Mouse (Mus musculus): ENCODE measurements around the gene Bmyc. TPM values are rescaled to one million over a fixed set of nuclear protein-coding genes. Genes with fewer than 3 reads are reported as not detected.

Gene Bmyc
- 28.3 to 34.8 TPM (median 29.7 TPM) in 4 replicates for total RNA-seq (2023; ENCODE audit: inconsistent age)

DNA sequence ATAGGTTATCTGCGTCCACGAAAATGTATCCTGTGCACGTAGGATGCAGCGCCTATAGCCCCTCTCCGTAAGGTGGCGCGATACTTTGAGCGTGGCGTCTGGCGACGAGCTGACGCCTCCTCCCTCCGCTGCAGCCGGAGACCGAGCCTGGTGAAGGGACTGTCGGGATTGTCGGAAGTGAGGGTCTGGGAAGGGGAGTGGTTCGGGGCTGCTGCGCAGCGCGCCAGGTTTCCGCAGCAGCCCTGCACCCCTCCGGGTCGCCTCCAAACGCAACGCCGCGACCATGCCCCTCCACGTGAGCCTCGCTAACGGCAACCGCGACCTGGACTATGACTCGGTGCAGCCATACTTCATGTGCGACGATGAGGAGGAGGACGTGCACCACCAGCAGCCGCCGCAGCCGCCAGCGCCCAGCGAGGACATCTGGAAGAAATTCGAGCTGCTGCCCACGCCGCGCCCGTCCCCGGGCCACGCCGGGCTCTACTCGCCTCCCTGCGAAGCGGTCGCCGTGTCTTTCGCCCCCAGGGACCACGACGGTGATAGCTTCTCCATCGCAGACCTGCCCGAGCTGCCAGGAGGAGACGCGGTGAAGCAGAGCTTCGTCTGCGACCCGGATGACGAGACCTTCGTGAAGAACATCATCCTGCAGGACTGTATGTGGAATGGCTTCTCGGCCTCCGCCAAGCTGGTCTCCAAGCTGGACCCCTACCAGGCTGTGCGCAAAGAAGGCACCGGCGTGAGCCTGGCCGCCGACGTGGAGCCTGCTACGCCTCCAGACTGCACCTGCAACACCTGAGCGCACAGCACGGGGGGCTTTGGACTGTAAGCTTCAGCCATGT is at the start of gene Bmyc:
TSS of gene Bmyc (plus strand) at position 97 of the 839 bp plus-strand sequence.

GRCm38 (mm10) chr2:25657652-25658051 is 48.9 kb upstream of the Bmyc start, which contains the start of gene Lcn5:
TSS of gene Lcn5 (plus strand) at chr2:25657952.

DNA sequence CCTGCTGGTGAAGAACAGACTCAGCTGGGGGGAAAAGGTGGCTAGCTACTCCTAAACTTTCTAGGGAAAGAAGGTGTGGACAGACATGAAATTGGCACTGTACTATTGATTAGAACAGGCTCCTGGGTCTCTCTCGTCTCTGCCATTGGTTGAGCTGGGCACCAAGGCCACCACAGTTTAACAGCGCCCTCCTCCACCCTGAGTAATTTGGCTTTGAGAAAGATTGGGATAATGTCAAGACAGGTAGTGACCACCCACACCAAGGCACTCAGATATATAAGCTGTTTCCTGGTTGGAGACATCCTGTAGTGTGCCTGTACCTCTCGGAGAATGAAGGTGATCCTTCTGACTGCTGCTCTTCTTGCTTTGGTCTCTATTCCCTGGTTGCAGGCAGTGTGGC is 30.1 kb upstream of the Bmyc start, which contains the start of gene Lcn6:
TSS of gene Lcn6 (plus strand) at position 301 of the 400 bp plus-strand sequence.

GRCm38 (mm10) chr2:25682426-25682825 is 24.1 kb upstream of the Bmyc start, which contains the start of gene Lcn10:
TSS of gene Lcn10 (plus strand) at chr2:25682726.

GRCm38 (mm10) chr2:25699743-25700142 is 6.8 kb upstream of the Bmyc start, which contains the start of gene Obp2a:
TSS of gene Obp2a (plus strand) at chr2:25700043.

DNA sequence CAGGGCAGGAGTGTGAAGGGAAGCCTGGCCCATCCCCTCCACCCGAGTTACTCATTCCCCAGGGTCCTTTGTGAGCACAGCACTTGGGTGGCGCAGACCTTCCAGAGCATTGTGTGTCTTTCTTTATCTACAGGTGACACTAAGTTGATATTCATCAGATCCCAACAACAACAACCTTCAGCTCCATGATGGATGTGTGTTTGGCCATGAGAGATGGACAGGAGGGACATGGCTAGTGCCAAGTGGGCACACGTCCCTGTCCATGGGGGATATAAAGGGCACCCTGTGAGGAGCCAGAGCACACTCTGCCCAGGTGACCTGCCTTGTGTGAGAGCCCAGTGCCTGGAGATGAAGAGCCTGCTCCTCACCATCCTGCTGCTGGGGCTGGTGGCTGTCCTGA is 30.2 kb downstream of the Bmyc start, which contains the start of gene Obp2b:
TSS of gene Obp2b (plus strand) at position 301 of the 400 bp plus-strand sequence.

Other genes starting within 250 kb of the Bmyc start
- 0.80 TPM in 1 of 4 replicates, not detected in the others for gene Clic3, start 249.9 kb upstream of the Bmyc start, total RNA-seq (2023; ENCODE audit: inconsistent age)
- gene Paxx, start 245.6 kb upstream of the Bmyc start, total RNA-seq (2023; ENCODE audit: inconsistent age) = 111 to 124 TPM (median 114 TPM) in 4 replicates
- not detected in 4 replicates for gene Ptgds, start 236.7 kb upstream of the Bmyc start, total RNA-seq (2023; ENCODE audit: inconsistent age)
- gene Lcn12, start 212.8 kb upstream of the Bmyc start, total RNA-seq (2023; ENCODE audit: inconsistent age) = not detected in 4 replicates
- 69.9 to 80.2 TPM (median 72.7 TPM) in 4 replicates for gene Fbxw5, start 206.0 kb upstream of the Bmyc start, total RNA-seq (2023; ENCODE audit: inconsistent age)
- 0.45 to 2.0 TPM (median 0.80 TPM) in 4 replicates for gene C8g, start 205.0 kb upstream of the Bmyc start, total RNA-seq (2023; ENCODE audit: inconsistent age)
- gene Traf2, start 159.8 kb upstream of the Bmyc start, total RNA-seq (2023; ENCODE audit: inconsistent age) = 48.8 to 61.5 TPM (median 56.4 TPM) in 4 replicates
- gene Edf1, start 148.9 kb upstream of the Bmyc start, total RNA-seq (2023; ENCODE audit: inconsistent age) = 111 to 137 TPM (median 123 TPM) in 4 replicates
- 1.8 to 3.7 TPM (median 2.4 TPM) in 4 replicates for gene Mamdc4, start 131.9 kb upstream of the Bmyc start, total RNA-seq (2023; ENCODE audit: inconsistent age)
- gene Phpt1, start 131.5 kb upstream of the Bmyc start, total RNA-seq (2023; ENCODE audit: inconsistent age) = 15.5 to 23.8 TPM (median 21.3 TPM) in 4 replicates
- 0.15 to 0.42 TPM (median 0.19 TPM) in 4 replicates for gene Ajm1, start 125.0 kb upstream of the Bmyc start, total RNA-seq (2023; ENCODE audit: inconsistent age)
- gene Rabl6, start 98.2 kb upstream of the Bmyc start, total RNA-seq (2023; ENCODE audit: inconsistent age) = 84.7 to 117 TPM (median 104 TPM) in 4 replicates
- not detected in 4 replicates for gene Ccdc183, start 89.1 kb upstream of the Bmyc start, total RNA-seq (2023; ENCODE audit: inconsistent age)
- 0.99 to 2.1 TPM (median 1.3 TPM) in 3 of 4 replicates, not detected in the other for gene Tmem141, start 84.7 kb upstream of the Bmyc start, total RNA-seq (2023; ENCODE audit: inconsistent age)
- gene Fcna, start 78.7 kb upstream of the Bmyc start, total RNA-seq (2023; ENCODE audit: inconsistent age) = 4.0 to 8.2 TPM (median 6.6 TPM) in 4 replicates
- not detected in 4 replicates for gene Lcn8, start 53.6 kb upstream of the Bmyc start, total RNA-seq (2023; ENCODE audit: inconsistent age)
- not detected in 4 replicates for gene Lcn5, start 48.8 kb upstream of the Bmyc start, total RNA-seq (2023; ENCODE audit: inconsistent age)
- not detected in 4 replicates for gene Lcn6, start 30.0 kb upstream of the Bmyc start, total RNA-seq (2023; ENCODE audit: inconsistent age)
- not detected in 4 replicates for gene Lcn10, start 24.0 kb upstream of the Bmyc start, total RNA-seq (2023; ENCODE audit: inconsistent age)
- not detected in 4 replicates for gene Obp2a, start 6.7 kb upstream of the Bmyc start, total RNA-seq (2023; ENCODE audit: inconsistent age)
- gene Obp2b, start 30.3 kb downstream of the Bmyc start, total RNA-seq (2023; ENCODE audit: inconsistent age) = not detected in 4 replicates
- not detected in 4 replicates for gene Lcn3, start 58.8 kb downstream of the Bmyc start, total RNA-seq (2023; ENCODE audit: inconsistent age)
- gene Lcn11, start 70.3 kb downstream of the Bmyc start, total RNA-seq (2023; ENCODE audit: inconsistent age) = not detected in 4 replicates
- not detected in 4 replicates for gene Gm13539, start 75.5 kb downstream of the Bmyc start, total RNA-seq (2023; ENCODE audit: inconsistent age)
- gene Glt6d1, start 109.1 kb downstream of the Bmyc start, total RNA-seq (2023; ENCODE audit: inconsistent age) = not detected in 4 replicates
- not detected in 4 replicates for gene Lcn9, start 116.4 kb downstream of the Bmyc start, total RNA-seq (2023; ENCODE audit: inconsistent age)
- not detected in 4 replicates for gene Sohlh1, start 140.5 kb downstream of the Bmyc start, total RNA-seq (2023; ENCODE audit: inconsistent age)
- not detected in 4 replicates for gene Kcnt1, start 157.0 kb downstream of the Bmyc start, total RNA-seq (2023; ENCODE audit: inconsistent age)

All from B cell, adult (primary cell).